Mouse (Mus musculus) gastrocnemius, postnatal 10 days (tissue): ENCODE measurements around the gene Oscp1. TPM values are rescaled to one million over a fixed set of nuclear protein-coding genes. Genes with fewer than 3 reads are reported as not detected.
"Not testable (repeated sequence)": the region's sequence is repeated elsewhere in the genome, so short reads cannot be mapped to it uniquely, and the experiment has no call there.

Experiments used
- DNase-seq: peaks from one replicate; pipeline ENCODE4 v3.0.0; 2021; ENCODE audit warnings: mixed read lengths
- total RNA-seq, 2 experiments: library from RNA; stranded (reverse); gene quantifications; 2 replicates each; pipeline ENCODE4 v1.2.3; 2021

Gene Oscp1
- total RNA-seq, 2 experiments from 2014 or later: 2.9 to 3.5 TPM

- DNase-seq: no peak
These were observed 24.7 kb downstream of the Oscp1 start for GRCm38 (mm10) chr4:126083021-126083420.

DNA sequence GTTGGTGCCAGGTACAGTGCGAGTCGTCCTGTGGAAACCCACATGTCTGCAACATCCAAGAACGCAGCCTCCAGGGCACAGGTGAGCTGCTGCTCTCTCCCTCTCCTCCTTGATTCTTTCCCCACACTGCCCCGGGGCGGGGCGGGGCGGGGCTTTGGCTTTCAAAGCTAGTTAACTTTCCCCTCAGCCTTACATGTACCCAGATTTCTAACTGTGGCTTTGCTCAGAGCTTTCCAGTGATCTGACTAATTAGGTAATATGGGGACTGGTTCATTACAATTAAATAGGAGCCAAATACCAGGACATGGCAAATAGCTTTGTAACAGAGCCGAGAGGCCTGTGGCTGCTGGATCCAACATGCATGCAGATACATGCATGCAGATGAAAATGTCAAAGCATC is 26.0 kb downstream of the Oscp1 start:
- no peak for DNase-seq

DNA sequence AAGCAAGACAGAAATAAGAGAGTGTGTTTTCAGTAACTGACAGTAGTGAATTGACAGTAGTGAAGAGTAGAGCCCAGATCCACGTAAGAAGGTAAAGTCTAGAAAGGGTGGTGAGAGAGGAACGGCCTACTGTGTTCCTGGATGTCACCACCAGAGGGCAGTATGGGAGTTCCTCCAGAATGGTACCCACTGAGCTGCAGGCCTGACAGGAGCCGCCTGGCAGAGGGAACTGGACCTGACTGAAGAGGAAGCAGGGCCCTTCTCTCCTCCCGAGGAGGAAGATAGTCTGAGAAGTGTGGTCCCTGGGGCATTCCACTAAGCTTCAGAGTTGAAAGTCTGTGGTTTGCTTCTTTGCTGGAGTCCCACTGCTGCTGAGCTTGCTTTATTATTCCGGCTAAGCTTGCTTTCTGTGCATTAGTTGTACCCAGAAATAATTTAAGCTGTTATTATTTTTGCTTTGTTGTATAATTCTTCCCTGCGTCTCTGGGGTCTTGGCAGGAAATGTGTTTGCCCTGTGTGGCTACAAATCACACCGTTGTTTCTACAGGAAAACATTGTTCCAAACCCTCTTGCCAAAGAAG is 27.7 kb downstream of the Oscp1 start:
- DNase-seq: peak; percentile 84

DNA sequence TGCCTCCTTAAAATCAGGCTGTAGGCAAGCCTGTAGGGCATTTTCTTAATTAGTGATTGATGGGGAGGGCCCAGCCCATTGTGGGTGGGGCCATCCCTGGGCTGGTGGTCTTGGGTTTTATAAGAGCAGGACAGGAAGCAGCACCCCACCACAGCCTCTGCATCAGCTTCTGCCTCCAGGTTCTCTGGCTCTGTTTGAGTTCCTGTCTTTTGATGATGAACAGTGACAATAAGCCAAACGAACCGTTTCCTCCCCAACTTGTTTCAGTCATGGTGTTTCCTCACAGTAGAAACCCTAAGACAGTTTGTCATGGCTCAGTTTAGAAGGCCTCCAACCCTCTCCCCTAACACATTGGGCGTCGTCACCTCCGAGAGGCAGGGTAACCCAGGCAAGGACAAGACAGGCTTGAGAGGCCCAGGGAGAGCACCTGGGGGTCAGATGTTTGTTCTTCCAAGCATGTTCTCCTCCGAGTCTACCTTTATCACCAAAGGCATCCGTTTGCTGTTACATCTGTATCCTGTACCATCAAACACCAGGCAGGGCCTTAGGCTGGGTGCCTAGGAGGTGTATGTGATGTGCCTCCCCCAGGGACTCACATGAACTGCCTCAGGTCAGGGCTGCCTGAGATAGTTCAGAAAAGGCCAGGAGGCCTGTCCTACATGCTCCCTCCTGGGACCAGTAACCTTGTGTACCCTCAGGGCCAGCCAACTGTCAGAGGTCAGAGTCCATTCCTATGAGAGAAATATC is 31.9 kb downstream of the Oscp1 start:
- no peak for DNase-seq

DNA sequence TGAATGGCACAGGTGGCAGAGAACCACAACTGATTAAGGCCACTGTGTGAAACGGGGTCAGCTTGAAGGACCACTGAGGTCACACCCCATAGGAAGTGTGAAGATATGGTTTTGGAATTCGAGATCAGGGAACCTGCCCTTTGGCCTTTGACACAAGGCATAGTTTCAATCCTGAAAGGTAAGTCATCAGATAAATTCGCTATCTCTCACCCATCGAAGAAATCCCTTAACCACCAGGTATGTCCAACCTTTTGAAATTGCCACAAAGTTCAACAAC is 32.4 kb downstream of the Oscp1 start:
- DNase-seq: no peak

GRCm38 (mm10) chr4:126091873-126092272 is 33.5 kb downstream of the Oscp1 start:
- DNase-seq: no peak

DNA sequence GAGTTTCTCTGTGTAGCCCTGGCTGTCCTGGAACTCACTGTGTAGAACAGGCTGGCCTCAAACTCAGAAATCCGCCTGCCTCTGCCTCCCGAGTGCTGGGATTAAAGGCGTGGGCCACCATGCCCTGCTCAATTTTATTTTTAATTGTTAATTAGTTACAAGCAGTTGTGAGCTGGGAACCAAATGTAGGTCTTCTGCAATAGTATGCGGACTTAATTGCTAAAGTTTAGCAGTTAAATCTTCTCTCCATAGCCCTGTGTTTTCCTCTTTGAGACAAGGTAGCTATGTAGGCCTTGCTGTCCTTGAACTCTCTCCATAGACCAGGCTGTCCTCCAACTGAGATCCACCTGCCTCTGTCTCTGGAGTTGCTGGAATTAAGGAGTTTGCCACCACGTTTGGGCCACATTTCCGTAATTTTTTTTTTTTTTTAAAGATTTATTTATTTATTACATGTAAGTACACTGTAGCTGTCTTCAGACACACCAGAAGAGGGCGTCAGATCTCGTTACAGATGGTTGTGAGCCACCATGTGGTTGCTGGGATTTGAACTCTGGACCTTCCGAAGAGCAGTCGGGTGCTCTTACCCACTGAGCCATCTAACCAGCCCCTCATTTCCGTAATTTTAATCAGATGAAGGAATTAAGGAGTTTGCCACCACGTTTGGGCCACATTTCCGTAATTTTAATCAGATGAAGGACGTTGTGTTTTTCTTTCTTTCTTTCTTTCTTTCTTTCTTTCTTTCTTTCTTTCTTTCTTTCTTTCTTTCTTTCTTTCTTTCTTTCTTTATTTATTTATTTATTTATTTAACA is 37.5 kb downstream of the Oscp1 start:
- not testable (repeated sequence) for DNase-seq

DNA sequence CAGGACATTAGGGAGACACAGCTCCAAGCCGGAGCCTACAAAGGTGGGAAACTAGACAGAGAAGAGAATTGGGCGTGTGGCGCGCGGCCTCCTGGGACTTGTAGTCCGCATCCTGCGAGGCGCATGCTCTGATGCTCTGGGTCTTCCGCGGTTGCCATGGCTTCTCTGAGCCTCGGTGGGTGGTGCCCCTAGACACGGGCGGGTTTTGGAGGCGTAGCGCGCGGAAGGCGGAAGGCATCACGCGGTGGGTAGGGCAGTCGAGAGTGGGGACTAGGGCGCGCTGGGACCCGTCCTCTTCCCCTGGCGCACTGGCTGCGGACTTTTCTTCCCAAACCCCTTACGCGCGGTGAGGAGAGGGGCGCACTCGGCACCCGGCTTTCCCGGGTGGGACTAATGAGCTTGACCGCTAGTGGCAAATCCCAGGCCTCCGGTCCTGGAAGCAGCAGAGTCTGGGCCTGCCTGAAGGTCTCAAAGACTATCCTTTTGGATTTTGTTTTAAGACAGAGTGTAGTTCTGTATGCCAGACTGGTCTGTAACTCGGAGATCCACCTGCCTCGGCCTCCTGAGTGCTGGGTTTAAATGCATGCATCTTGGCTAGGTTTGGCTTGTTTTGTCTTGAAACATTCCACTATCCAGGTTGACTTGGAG is 38.2 kb downstream of the Oscp1 start, which contains the start of gene Lsm10:
Lsm10 (plus strand) TSS at position 160 of the 648 bp plus-strand sequence.
- DNase-seq: peak; percentile 89

DNA sequence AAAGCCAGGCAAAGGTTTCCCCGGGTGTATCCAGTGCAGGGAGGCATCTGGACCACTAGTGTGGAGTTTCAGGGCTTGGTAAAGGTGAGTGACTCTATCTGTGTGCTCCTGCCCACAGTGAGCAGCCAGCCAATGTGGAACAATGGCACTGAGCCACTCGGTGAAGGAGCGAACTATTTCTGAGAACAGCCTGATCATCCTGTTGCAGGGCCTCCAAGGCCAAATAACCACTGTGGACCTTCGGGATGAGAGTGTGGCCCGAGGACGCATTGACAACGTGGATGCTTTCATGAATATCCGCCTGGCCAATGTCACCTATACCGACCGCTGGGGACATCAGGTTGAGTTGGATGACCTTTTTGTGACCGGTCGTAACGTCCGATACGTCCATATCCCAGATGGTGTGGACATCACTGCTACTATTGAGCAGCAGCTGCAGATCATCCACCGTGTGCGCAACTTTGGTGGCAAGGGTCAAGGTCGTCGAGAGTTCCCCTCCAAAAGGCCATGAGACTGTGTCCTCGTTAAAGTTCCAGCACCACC is 39.4 kb downstream of the Oscp1 start:
- DNase-seq: no peak

DNA sequence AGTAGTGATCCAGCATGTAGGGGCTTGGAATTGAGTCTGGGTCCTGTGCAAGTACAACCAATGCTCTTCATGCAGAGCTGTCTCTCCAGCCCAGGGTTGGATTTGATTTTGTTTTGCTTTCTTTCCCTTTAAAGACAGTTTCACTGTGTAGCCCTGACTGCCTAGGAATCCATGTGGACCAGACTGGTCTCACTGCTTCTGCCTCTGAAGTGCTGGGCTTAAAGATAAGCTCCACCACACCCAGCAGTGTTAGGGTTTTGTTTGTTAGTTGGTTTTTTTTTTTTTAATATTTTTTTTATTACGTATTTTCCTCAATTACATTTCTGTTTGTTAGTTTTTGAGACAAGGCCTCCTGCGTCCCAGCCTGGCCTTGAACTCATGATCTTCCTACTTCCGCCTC is 41.0 kb downstream of the Oscp1 start:
- DNase-seq: no peak

- DNase-seq: no peak
These were observed 42.4 kb downstream of the Oscp1 start for GRCm38 (mm10) chr4:126100764-126101163.

DNA sequence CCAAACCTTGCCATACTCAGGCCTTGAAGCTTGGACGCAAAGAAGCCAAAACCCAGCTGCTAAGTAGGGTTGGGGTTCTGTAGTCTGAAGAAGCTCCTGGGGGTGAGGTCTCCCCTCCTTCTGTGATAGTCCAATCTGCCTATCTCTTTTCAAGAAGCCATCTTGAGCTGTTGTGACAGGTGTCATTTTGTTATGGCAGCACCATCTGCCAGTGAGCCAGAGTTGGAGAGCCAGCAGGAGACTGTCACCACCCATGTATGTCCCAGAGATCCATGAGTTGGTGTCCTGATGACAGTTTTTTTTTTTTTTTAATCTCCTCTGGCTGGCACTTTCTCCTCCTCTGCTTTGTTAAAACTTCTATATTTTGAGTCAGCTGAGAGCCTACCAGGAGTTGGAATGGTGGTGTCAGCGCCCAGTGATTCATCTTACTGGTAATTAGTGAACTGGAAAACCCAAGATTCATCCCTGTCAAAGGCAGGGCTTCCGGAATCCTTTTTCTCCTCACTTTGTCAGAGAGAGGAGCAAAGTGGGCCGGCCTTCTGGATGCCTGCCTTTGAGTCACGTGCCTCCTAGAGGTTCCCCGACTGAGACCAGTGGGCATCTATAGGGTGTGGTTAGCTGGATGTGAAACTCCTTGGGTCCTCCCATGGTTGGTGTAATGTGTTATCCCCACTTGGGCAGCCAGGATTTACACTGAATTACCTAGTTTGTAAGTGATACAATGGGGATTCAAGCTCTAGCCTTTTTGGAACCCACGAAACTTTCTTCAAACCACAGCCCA is 43.9 kb downstream of the Oscp1 start:
- peak; percentile 27 for DNase-seq

DNA sequence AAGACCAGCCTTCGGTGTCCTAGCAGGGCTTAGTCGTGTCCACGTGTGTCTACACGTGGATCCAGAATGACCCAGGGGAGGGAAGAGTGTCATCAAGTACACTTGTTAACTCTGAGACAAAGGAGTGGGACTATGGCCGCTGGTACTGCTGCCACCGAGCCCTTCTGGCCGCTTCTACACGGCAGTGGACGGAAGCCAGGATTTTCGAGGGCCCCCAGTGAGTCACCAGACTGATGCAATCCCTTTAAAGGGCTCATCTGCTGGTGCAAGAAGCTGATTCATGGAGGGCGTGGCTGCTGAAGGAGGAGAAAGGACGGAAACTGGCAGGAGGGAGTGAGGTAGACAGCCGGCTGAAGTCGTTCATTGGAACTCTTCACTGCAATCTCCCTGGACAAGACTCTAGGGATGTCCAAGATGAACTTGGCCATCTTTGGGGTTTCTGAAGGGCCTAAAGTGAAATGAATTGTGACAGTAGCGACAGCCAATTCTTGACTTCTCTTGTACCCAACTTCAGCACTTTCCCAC is 44.8 kb downstream of the Oscp1 start:
- peak; percentile 87 for DNase-seq

GRCm38 (mm10) chr4:126103590-126104068 is 45.3 kb downstream of the Oscp1 start, which contains the start of gene Stk40:
Gene Stk40 (plus strand): TSS chr4:126103957.
- DNase-seq: peak; percentile 95

- peak; percentile 39 for DNase-seq
These were observed 46.1 kb downstream of the Oscp1 start for GRCm38 (mm10) chr4:126104261-126105075.

DNA sequence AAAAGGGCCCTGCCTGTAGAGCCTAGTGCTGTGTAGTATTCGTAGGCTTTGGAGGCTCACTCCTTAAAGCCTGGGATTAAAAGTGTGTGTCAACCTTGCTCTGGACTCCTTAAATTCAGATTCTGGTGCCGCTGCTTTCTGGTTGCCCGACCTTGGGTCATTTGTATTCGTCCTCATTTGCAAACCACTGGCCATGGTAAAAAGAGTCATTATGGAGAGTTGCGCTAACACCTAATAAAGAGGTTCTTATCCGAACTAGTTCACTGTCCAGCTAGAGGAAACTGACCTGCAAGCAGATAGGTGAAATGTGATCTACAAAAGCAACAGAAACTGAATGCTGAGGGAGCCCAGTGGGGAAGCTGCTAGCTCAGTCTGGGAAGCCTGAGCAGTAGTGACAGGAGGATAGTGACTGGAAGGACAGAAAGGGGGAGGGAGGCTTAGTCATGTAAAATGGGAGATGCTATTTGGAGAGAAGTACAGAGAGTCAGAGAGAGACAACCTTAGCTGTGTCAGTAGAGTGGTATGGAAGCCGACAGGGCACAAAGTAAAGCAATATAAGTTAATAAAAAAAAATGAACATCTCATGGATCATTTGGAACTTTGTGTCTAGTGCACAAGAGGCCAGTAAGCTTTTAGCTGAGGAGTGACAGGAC is 46.9 kb downstream of the Oscp1 start:
- DNase-seq: no peak

- DNase-seq: peak; percentile 40
These were observed 49.8 kb downstream of the Oscp1 start for GRCm38 (mm10) chr4:126108061-126108740.

DNA sequence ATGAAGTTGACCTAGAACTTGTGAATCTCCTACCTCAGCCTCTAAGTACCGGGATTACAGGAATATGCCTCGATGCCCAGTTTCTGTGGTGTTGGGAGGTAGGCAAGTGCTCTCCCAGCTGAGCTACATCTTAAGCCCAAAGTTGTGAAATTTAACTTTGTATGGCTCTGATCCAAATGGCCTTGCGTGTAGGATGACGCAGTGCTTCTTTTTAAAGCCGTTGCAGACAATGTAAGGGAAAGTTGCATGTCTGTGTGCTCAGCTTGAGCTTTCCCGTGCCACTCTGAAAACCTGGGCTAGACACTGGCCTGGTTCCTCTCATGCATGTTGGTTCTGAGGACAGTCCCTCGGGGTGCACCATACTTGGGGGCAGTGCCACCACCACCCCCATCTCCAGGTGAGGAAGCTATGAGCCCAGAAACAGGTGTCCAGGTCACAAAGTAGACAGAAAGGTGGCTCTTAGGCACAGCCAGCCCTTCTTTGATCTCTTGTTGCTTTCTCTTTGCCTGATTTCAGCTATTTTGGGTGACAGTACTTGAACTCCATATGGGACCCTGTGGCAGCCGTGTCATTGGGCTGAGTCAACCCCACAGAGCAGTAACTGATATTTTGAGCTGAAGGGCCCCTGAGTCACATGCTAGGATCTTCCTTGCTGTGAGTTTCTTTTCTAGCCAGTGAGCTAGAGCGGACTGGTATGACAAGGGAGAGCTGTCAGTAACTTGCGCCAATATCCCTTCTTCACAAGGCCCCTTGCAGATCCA is 51.4 kb downstream of the Oscp1 start:
- DNase-seq: no peak
